Mouse (Mus musculus): ENCODE results near the gene Ggps1.

GRCm38 (mm10) chr13:14004999-14005398, 58.3 kb downstream of the Ggps1 start:
- no peak for TF ChIP-seq POLR2A (IDR thresholded peaks at IDR 0.05; ENCODE audit: borderline replicate concordance, extremely low read depth, insufficient read depth, insufficient read length, poor library complexity, severe bottlenecking)
- no peak for TF ChIP-seq CTCF (IDR thresholded peaks at IDR 0.05; ENCODE audit: borderline replicate concordance, extremely low read depth, insufficient read depth, insufficient read length)

All from brain, embryonic 14.5 days (tissue).